Mouse (Mus musculus) left cerebral cortex, adult 6 months (tissue): ENCODE measurements around the gene Srrm1. TPM values are rescaled to one million over a fixed set of nuclear protein-coding genes. Genes with fewer than 3 reads are reported as not detected.

ENCODE experiments used
- long read RNA-seq, 2 experiments: library from polyadenylated mRNA; unstranded; transcript quantifications; one replicate each; pipeline ENCODE4 v2.0.0; 2019 to 2020
- polyA plus RNA-seq: library from polyadenylated mRNA; unstranded; fragments of <200 nt; fragmentation: Nextera tagmentation; gene quantifications from 2 replicates; pipeline ENCODE4 v1.2.3, GENCODE M21; 2021

Srrm1 gene
- 57.1 and 70.6 TPM in 2 replicates for polyA plus RNA-seq
- long read RNA-seq, experiment 1, transcript Srrm1-207 (4 exons, 2,847 nt) = major isoform, 25 of 149 reads
- long read RNA-seq, experiment 1, partial matches to known transcripts = 88 of 149 reads
- long read RNA-seq, experiment 1, other reads (novel, unspliced or antisense) = 33 of 149 reads
- long read RNA-seq, experiment 2, partial matches to known transcripts = 46 of 68 reads
- long read RNA-seq, experiment 2, other reads (novel, unspliced or antisense) = 20 of 68 reads

DNA sequence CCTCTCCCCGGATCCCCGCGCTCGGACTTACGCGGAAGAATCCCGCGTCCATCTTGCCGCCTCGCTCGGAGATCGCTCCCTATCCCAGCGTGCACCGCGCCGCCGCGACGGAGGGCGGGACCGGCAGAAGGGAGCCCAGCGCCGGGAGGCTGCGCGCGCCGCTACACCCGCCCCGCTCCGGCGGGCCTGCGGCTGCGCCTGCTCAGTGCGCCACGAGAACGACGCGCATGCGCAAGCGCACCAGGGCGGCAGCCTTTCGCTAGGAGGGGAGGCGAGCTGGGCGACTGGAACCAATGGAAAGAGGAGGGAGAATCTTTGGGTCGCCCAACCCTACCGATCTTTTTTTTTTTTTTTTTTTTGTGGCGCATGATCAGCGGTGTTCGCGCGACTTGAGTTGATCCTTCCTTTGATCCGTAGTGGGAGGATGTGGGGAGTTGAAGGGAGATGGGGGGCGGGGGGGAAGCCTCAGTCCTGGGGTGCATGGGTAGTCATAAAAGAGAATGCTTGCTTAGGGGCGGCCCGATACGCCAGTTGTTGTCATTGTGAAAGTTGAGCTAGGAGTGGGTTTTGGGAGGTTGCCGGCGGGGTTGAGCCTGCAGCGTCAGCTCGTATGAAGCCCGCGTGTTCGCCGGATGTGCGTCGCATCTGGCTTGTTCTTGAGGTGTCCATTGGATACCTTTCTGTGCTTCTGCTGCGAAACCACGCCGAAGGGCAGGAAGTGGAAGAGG, at the start of gene Srrm1:
Srrm1 (minus strand) TSS at position 256 of the 728 bp plus-strand sequence.

GRCm38 (mm10) chr4:135397991-135398390, 44.9 kb upstream of the Srrm1 start, which contains the start of gene Ncmap:
Ncmap (minus strand) TSS chr4:135398227.

DNA sequence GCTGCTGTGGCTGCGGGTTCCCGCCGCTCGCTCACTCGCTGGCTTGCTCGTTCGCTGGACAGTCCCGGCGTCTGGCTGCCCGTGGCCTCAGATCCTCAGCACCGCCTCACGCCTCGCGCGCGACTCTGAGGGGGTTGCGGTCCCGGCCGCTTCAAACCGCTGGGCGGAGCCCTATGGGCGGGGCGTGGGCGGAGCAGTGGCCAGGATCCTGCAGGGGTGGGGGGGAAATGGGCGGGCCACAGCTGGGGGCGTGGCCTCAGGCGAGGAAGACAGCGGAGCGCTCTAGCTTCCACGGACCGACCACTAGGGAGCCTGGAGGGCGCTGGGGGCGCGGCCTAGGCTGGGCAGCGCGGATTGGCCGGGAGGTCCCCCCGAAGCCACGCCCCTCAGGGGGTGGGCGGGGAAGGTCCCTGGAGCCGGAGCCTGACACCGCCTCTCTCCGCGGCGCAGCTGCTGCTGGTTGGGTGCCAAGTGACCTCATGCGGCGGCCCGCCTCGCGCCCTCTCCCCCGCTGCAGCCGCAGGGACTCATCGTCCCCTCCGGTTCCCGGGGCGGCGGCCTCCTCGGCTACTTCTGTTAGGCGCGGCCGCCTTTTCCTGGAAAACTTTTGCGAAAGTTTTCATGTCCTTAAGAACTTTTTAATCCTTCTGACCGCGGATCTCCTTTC, 80.3 kb downstream of the Srrm1 start, which contains the start of gene Clic4:
Clic4 (minus strand) TSS at position 175 of the 667 bp plus-strand sequence.

Other genes with a start within 250 kb of the Srrm1 start
- not detected in 2 replicates for gene Runx3, start 232.7 kb downstream of the Srrm1 start, polyA plus RNA-seq
- 22.8 and 31.7 TPM in 2 replicates for gene Clic4, start 80.5 kb downstream of the Srrm1 start, polyA plus RNA-seq
- 0.85 and 0.86 TPM in 2 replicates for gene Ncmap, start 44.9 kb upstream of the Srrm1 start, polyA plus RNA-seq
- gene Rcan3, start 80.5 kb upstream of the Srrm1 start, polyA plus RNA-seq = 12.9 and 16.2 TPM in 2 replicates
- 0.47 and 1.4 TPM in 2 replicates for gene Stpg1, start 141.5 kb upstream of the Srrm1 start, polyA plus RNA-seq
- 15.4 and 15.9 TPM in 2 replicates for gene Nipal3, start 141.7 kb upstream of the Srrm1 start, polyA plus RNA-seq
- gene Grhl3, start 220.3 kb upstream of the Srrm1 start, polyA plus RNA-seq = 0.35 and 0.48 TPM in 2 replicates